Mouse (Mus musculus) erythroid progenitor cell, adult 5-6 weeks (primary cell): ENCODE measurements around the gene Arnt2. TPM values are rescaled to one million over a fixed set of nuclear protein-coding genes. Genes with fewer than 3 reads are reported as not detected.

Source experiments
- ATAC-seq: replicated peaks from 2 replicates; pipeline ENCODE4 v1.8.0; 2016; ENCODE audit warnings: moderate number of reproducible peaks, mild to moderate bottlenecking, moderate TSS enrichment, inconsistent platforms; ENCODE audit not compliant: poor library complexity, low FRiP score, severe bottlenecking
- total RNA-seq, 2 experiments: library from RNA; stranded (forward) in 1 of 2; stranded (reverse) in 1 of 2; fragments of 150-400 nt in 1 of 2; fragments of 186-747, 209-891 nt in 1 of 2; gene quantifications; 2 replicates each; pipeline versions ENCODE4 v1.2.3 to v1.2.4; 2015 to 2017; ENCODE audit warnings: low replicate concordance in 2 of 2

The Arnt2 gene
- total RNA-seq, 2 experiments from 2014 or later, result not detected

GRCm38 (mm10) chr7:84307329-84307925 is 102.5 kb downstream of the Arnt2 start:
- ATAC-seq, result no peak

GRCm38 (mm10) chr7:84300261-84300660 is 109.7 kb downstream of the Arnt2 start:
- ATAC-seq, result no peak

- no peak for ATAC-seq
These were observed 110.4 kb downstream of the Arnt2 start for GRCm38 (mm10) chr7:84299601-84300000.

GRCm38 (mm10) chr7:84293054-84293453 is 116.9 kb downstream of the Arnt2 start:
- no peak for ATAC-seq

GRCm38 (mm10) chr7:84287226-84287587 is 122.8 kb downstream of the Arnt2 start:
- no peak for ATAC-seq

- ATAC-seq, result no peak
These were observed 123.3 kb downstream of the Arnt2 start for GRCm38 (mm10) chr7:84286526-84287225.

GRCm38 (mm10) chr7:84285790-84286189 is 124.2 kb downstream of the Arnt2 start:
- no peak for ATAC-seq

- ATAC-seq, result no peak
These were observed 125.0 kb downstream of the Arnt2 start for GRCm38 (mm10) chr7:84284974-84285373.

- ATAC-seq, result no peak
These were observed 127.7 kb downstream of the Arnt2 start for GRCm38 (mm10) chr7:84282231-84282630.

GRCm38 (mm10) chr7:84279231-84279630 is 130.7 kb downstream of the Arnt2 start:
- ATAC-seq, result no peak

- ATAC-seq, result no peak
These were observed 134.7 kb downstream of the Arnt2 start for GRCm38 (mm10) chr7:84275312-84275711.

GRCm38 (mm10) chr7:84273930-84274329 is 136.0 kb downstream of the Arnt2 start:
- no peak for ATAC-seq

- no peak for ATAC-seq
These were observed 137.7 kb downstream of the Arnt2 start for GRCm38 (mm10) chr7:84272206-84272818.

- ATAC-seq, result no peak
These were observed 138.5 kb downstream of the Arnt2 start for GRCm38 (mm10) chr7:84271429-84271828.

GRCm38 (mm10) chr7:84263466-84263865 is 146.5 kb downstream of the Arnt2 start:
- no peak for ATAC-seq

- ATAC-seq, result no peak
These were observed 148.6 kb downstream of the Arnt2 start for GRCm38 (mm10) chr7:84261341-84261740.

GRCm38 (mm10) chr7:84260401-84260800 is 149.6 kb downstream of the Arnt2 start:
- ATAC-seq, result no peak

GRCm38 (mm10) chr7:84259309-84259985 is 150.5 kb downstream of the Arnt2 start:
- ATAC-seq, result no peak

- ATAC-seq, result no peak
These were observed 153.3 kb downstream of the Arnt2 start for GRCm38 (mm10) chr7:84256661-84257060.

GRCm38 (mm10) chr7:84256245-84256644 is 153.7 kb downstream of the Arnt2 start:
- ATAC-seq, result no peak

- ATAC-seq, result no peak
These were observed 155.1 kb downstream of the Arnt2 start for GRCm38 (mm10) chr7:84254916-84255315.
